Mouse (Mus musculus) ES-Bruce4 (cell line): ENCODE data around the gene Plcb1.

Experiments
- CTCF ChIP-seq: IDR thresholded peaks from one replicate; pipeline ENCODE4 v1.8.1; 2011; ENCODE audit warnings: low read depth, low read length
- EP300 ChIP-seq: IDR thresholded peaks from 2 replicates; pipeline ENCODE4 v1.6.1; 2011; ENCODE audit warnings: low read depth, low read length; ENCODE audit not compliant: insufficient read depth

DNA sequence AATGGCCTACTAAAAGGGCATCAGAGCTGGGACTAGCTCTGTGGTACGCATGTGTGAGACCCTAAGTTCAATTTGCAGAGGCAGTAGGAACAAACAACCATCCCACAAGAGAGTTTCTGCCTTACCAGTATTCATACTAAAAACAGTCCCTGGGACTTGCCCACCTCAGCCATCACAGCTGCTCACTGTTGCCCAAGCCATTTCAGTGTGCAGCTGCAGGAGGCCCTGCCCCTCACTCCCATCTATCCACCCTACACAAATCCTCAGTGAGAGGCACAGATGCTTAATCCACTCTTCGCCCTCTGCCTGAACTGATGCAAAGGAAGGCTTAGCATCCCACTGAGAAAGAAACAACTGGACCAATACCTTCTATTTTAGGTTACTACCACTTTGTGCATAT lies 703.3 kb downstream of the Plcb1 start:
- TF ChIP-seq EP300: no peak
- no peak for TF ChIP-seq CTCF
